Mouse (Mus musculus) c-Kit-positive CD71-negative TER-119-negative erythroid progenitor cells, embryonic 14.5 days (primary cell): ENCODE measurements around the gene Gm15127.
"Not testable (repeated sequence)": the region's sequence is repeated elsewhere in the genome, so short reads cannot be mapped to it uniquely, and the experiment has no call there.

Experiments used
- DNase-seq: peaks from one replicate; pipeline ENCODE4 v3.0.0-alpha.2; 2013; ENCODE audit warnings: low read depth

Gene Gm15127

GRCm38 (mm10) chrX:148663298-148663697 lies at the start of gene Gm15127:
Gm15127 (plus strand) TSS chrX:148663598.
- DNase-seq: not testable (repeated sequence)

- not testable (repeated sequence) for DNase-seq
These were observed 48.3 kb upstream of the Gm15127 start, which contains the start of gene Gm8334 for GRCm38 (mm10) chrX:148615053-148615452. Gm8334 (minus strand) TSS chrX:148615153.

- DNase-seq: not testable (repeated sequence)
These were observed 12.9 kb downstream of the Gm15127 start for GRCm38 (mm10) chrX:148676290-148676689.
